Comparison of ENCODE assay signal across 14 mouse cellular contexts in the genomic region with DNA sequence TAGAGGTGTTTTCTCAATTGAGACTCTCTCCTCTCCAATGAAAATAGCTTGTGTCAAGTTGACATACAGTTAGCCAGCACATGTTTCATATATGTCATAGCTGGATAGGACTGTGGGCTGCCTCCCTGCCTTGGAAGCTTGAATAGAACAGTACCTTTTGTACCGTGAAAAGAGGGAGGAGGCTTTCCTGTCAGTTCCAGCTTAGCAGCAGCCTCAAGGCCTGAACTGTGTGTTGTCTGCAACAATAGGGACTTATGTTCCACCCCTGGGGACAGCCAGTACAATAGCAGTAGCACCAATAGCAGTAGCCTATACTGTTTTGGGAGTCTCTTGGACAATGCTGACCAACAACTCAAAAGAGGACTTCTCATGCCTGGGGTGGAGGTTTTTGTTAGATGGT. TPM values are rescaled to one million over a fixed set of nuclear protein-coding genes. Genes with fewer than 3 reads are reported as not detected.
DNase-seq lines count a peak whose midpoint lies in the region; ATAC-seq and TF ChIP-seq lines count a peak whose summit lies in the region.
"Had no signal": no experiment of that assay in that cellular context is flagged by ENCODE, and none has a peak within 500 bp of the region (broad histone marks: within the 10 kb centered on the region; RNA-seq: fewer than 3 reads in every experiment).

No protein-coding gene starts in this region.

- TF ChIP-seq POLR2A in cerebellum, adult 2 months (IDR thresholded peaks at IDR 0.05; ENCODE audit: borderline replicate concordance, insufficient read depth, low read length): no peak

- H3K9me3 ChIP-seq in hindbrain, embryonic 10.5 days: no peaks in the 10 kb centered on the region
- H3K9me3 ChIP-seq in hindbrain, embryonic 11.5 days (ENCODE audit: control insufficient read depth, low read length): no peaks in the 10 kb centered on the region
- no peaks in the 10 kb centered on the region for H3K9me3 ChIP-seq in lung, embryonic 14.5 days (ENCODE audit: low read depth, low read length)
- no peaks in the 10 kb centered on the region for H3K9me3 ChIP-seq in heart, embryonic 16.5 days (replicated peaks; ENCODE audit: control insufficient read depth, low read length)
- H3K9me3 ChIP-seq: liver, embryonic 13.5 days; stomach, embryonic 15.5 days had no signal

- WGBS in cerebellum, adult 2 months: 48% methylated on average over 1 of the region's 1 CpGs
- 23% methylated on average over 1 of the region's 1 CpGs for WGBS in hindbrain, embryonic 10.5 days
- 20% methylated on average over 1 of the region's 1 CpGs for WGBS in hindbrain, embryonic 11.5 days
- 45% methylated on average over 1 of the region's 1 CpGs for WGBS in lung, embryonic 14.5 days
- WGBS in heart, embryonic 16.5 days: 13% methylated on average over 1 of the region's 1 CpGs

- no peaks in the 10 kb centered on the region for H3K27me3 ChIP-seq in cerebellum, adult 2 months (ENCODE audit: control insufficient read depth, insufficient read depth, low read length)
- H3K27me3 ChIP-seq in hindbrain, embryonic 10.5 days (ENCODE audit: insufficient read depth, poor library complexity, severe bottlenecking): no peaks in the 10 kb centered on the region
- H3K27me3 ChIP-seq in hindbrain, embryonic 11.5 days (ENCODE audit: control insufficient read depth, insufficient read depth, low read length): no peaks in the 10 kb centered on the region
- no peaks in the 10 kb centered on the region for H3K27me3 ChIP-seq in lung, embryonic 14.5 days (ENCODE audit: insufficient read depth, low read length)
- H3K27me3 ChIP-seq in heart, embryonic 16.5 days (ENCODE audit: control insufficient read depth, insufficient read depth, low read length): no peaks in the 10 kb centered on the region
- H3K27me3 ChIP-seq: CH12.LX; liver, embryonic 13.5 days; Patski; stomach, embryonic 15.5 days had no signal

- peak overlapping the region; percentile 75; the same call in 1 of the 2 replicates for H3K27ac ChIP-seq in cerebellum, adult 2 months (ENCODE audit: insufficient read depth, low read length)
- H3K27ac ChIP-seq in hindbrain, embryonic 10.5 days: peak overlapping the region; percentile 23; the same call in 1 of the 2 replicates
- no peak overlapping the region for H3K27ac ChIP-seq in hindbrain, embryonic 11.5 days (ENCODE audit: low read depth, low read length)
- 0 out of 2 replicates have a peak overlapping the region, but pooled peaks have one; percentile 40 for H3K27ac ChIP-seq in lung, embryonic 14.5 days (ENCODE audit: low read depth)
- H3K27ac ChIP-seq in heart, embryonic 16.5 days (ENCODE audit: low read length): peak overlapping the region; percentile 80
- H3K27ac ChIP-seq: liver, embryonic 13.5 days had no signal

- H3K4me1 ChIP-seq in cerebellum, adult 2 months (ENCODE audit: control insufficient read depth, insufficient read depth, low read length): peaks cover 24% of the 10 kb centered on the region
- peaks cover 17% of the 10 kb centered on the region for H3K4me1 ChIP-seq in hindbrain, embryonic 10.5 days (replicated peaks)
- no peaks in the 10 kb centered on the region for H3K4me1 ChIP-seq in hindbrain, embryonic 11.5 days (replicated peaks; ENCODE audit: control insufficient read depth, insufficient read depth, low read length)
- peaks cover 29% of the 10 kb centered on the region for H3K4me1 ChIP-seq in lung, embryonic 14.5 days (ENCODE audit: insufficient read depth)
- peaks cover 70% of the 10 kb centered on the region for H3K4me1 ChIP-seq in heart, embryonic 16.5 days (ENCODE audit: control insufficient read depth, insufficient read depth, low read length)

- no peak for ATAC-seq in hindbrain, embryonic 11.5 days (ENCODE audit: low FRiP score)
- no peak for ATAC-seq in lung, embryonic 14.5 days (ENCODE audit: insufficient read depth)
- ATAC-seq in heart, embryonic 16.5 days (replicated peaks; ENCODE audit: extremely low read depth, insufficient read depth, low FRiP score): no peak

- H3K4me2 ChIP-seq in hindbrain, embryonic 11.5 days (replicated peaks; ENCODE audit: low read depth, low read length): no peak overlapping the region
- H3K4me2 ChIP-seq in lung, embryonic 14.5 days: no peak overlapping the region
- H3K4me2 ChIP-seq in heart, embryonic 16.5 days (ENCODE audit: low read depth, low read length): no peak overlapping the region; the same call in 1 of the 2 replicates
- H3K4me2 ChIP-seq: liver, embryonic 13.5 days; midbrain, embryonic 11.5 days; stomach, embryonic 15.5 days had no signal

- H3K4me3 ChIP-seq in cerebellum, adult 2 months (replicated peaks; ENCODE audit: insufficient read depth, low read depth, low read length): no peak overlapping the region
- no peak overlapping the region for H3K4me3 ChIP-seq in hindbrain, embryonic 10.5 days
- no peak overlapping the region for H3K4me3 ChIP-seq in hindbrain, embryonic 11.5 days (ENCODE audit: low read depth, low read length)
- no peak overlapping the region for H3K4me3 ChIP-seq in lung, embryonic 14.5 days (ENCODE audit: low read depth, low read length)
- H3K4me3 ChIP-seq in heart, embryonic 16.5 days (ENCODE audit: low read length): no peak overlapping the region
- H3K4me3 ChIP-seq: liver, embryonic 13.5 days; stomach, embryonic 15.5 days had no signal

- H3K36me3 ChIP-seq in hindbrain, embryonic 10.5 days: no peaks in the 10 kb centered on the region
- no peaks in the 10 kb centered on the region for H3K36me3 ChIP-seq in hindbrain, embryonic 11.5 days (ENCODE audit: control insufficient read depth, insufficient read depth, low read length)
- 0 out of 2 replicates have a peak, but pooled peaks cover 4% of the 10 kb centered on the region for H3K36me3 ChIP-seq in lung, embryonic 14.5 days (ENCODE audit: insufficient read depth)
- H3K36me3 ChIP-seq in heart, embryonic 16.5 days (ENCODE audit: control insufficient read depth, insufficient read depth): no peaks in the 10 kb centered on the region
- H3K36me3 ChIP-seq: liver, embryonic 13.5 days; stomach, embryonic 15.5 days had no signal

- no peak for DNase-seq in cerebellum, adult 2 months
- no peak for DNase-seq in cerebellum, postnatal 25 days
- no peak for DNase-seq in hindbrain, embryonic 10.5 days (ENCODE audit: low spot score)
- DNase-seq in hindbrain, embryonic 11.5 days (ENCODE audit: low spot score): no peak
- DNase-seq in lung, embryonic 14.5 days: no peak
- DNase-seq in lung, postnatal 36 days: no peak
- no peak for DNase-seq in embryo, embryonic 9.5 days (ENCODE audit: extremely low spot score)
- DNase-seq: liver, embryonic 13.5 days; spleen, adult 18-20 months had no signal

- TF ChIP-seq CTCF in cerebellum, adult 2 months (IDR thresholded peaks at IDR 0.05; ENCODE audit: borderline replicate concordance, insufficient read depth, low read depth, low read length): no peak
- TF ChIP-seq CTCF in lung, embryonic 14.5 days (IDR thresholded peaks at IDR 0.05; ENCODE audit: low read depth): no peak

- H3K9ac ChIP-seq in hindbrain, embryonic 11.5 days (ENCODE audit: low read depth, low read length): no peak overlapping the region
- no peak overlapping the region for H3K9ac ChIP-seq in lung, embryonic 14.5 days
- no peak overlapping the region for H3K9ac ChIP-seq in heart, embryonic 16.5 days (ENCODE audit: low read length)
- H3K9ac ChIP-seq: liver, embryonic 13.5 days; stomach, embryonic 15.5 days had no signal

RNA-seq across cellular contexts. Expression of a gene that starts 15.7 kb away (rescaled TPM):
- 40.7 and 41.2 TPM in 2 replicates for polyA plus RNA-seq in cerebellum, adult 2 months (2012; rRNA removed)
- 15.9 and 16.3 TPM in 2 replicates for polyA plus RNA-seq in hindbrain, embryonic 10.5 days (2016; fragmentation: Nextera tagmentation; extraction: Ambion mirVana)
- 11.2 and 12.2 TPM in 2 replicates for polyA plus RNA-seq in hindbrain, embryonic 11.5 days (2014; fragmentation: Nextera tagmentation; extraction: Ambion mirVana)
- polyA plus RNA-seq in lung, embryonic 14.5 days (2014; fragmentation: Nextera tagmentation; extraction: Ambion mirVana): 28.8 and 31.0 TPM in 2 replicates
- polyA plus RNA-seq in heart, embryonic 16.5 days (2015; fragmentation: Nextera tagmentation; extraction: Ambion mirVana): 27.3 and 29.1 TPM in 2 replicates
